ENCODE assay signal across 8 mouse cellular contexts in the genomic region with DNA sequence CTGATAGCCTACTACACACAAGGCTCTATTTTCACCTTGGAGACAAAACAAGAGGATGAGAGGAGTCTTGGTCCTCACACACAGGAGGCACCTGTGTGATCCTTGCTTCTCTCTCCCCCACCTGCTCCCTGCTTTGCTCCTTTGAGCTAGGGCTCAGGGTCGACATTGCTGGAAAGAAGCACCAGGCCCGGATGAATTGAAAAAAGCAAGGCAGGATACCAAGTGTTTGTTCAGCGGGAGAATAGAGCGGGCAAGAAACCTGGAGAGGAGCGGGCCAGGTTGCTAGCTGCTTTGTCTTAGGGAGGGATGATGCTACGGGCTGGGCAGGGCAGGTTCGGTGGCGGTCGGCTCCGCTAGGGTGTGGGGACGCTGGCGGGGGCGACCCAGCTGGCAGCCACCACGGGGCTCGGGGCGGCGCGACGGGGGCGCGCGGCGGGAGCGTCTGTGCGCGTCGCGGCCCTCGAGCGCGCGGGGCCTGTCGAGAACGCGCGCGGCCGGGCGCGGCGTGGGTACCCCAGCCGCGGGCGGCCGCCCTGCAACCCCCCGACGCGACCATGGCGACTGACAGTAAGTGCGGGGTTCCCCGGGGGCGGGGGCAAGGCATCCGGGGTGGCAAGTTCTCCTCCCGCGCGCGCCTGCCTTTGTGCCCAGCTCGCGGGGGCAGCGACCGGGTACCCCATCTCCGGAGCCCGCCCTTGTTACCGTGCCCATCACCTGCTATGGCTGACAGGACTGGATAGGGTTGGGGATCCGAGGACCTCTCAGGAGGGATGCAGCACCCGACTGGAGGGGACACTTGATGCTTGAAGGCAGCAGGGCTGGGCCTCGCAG. TPM values are rescaled to one million over a fixed set of nuclear protein-coding genes. Genes with fewer than 3 reads are reported as not detected.
A peak's percentile ranks its signal among the peaks of the same experiment; 100 is the strongest.
DNase-seq lines count a peak whose midpoint lies in the region; ATAC-seq lines count a peak whose summit lies in the region.

A gene (plus strand): TSS at position 365 of the 831 bp plus-strand sequence.

- H3K9ac ChIP-seq in liver, embryonic 11.5 days (ENCODE audit: low read depth, low read length), result peak within 1 kb of the TSS; percentile 34; the same call in 1 of the 2 replicates
- H3K9ac ChIP-seq in hindbrain, embryonic 16.5 days (ENCODE audit: low read depth, low read length), result peak within 1 kb of the TSS; percentile 79
- 0 out of 2 replicates have a peak within 1 kb of the TSS, but pooled peaks have one; percentile 33 for H3K9ac ChIP-seq in liver, embryonic 13.5 days

- DNase-seq in liver, embryonic 11.5 days (ENCODE audit: low spot score), result no peak
- DNase-seq in liver, result no peak
- DNase-seq in embryo, embryonic 9.5 days (ENCODE audit: extremely low spot score), result peak; percentile 19
- no peak for DNase-seq in liver, embryonic 13.5 days
- DNase-seq in right cerebral cortex, postnatal 4 days, result peak; percentile 71
- no peak for DNase-seq in natural killer cell, adult 2 months (ENCODE audit: low spot score in 2 of 2)
- no peak for DNase-seq in kidney, adult 11 months

- H3K4me2 ChIP-seq in liver, embryonic 11.5 days, result peak within 1 kb of the TSS; percentile 80
- peak within 1 kb of the TSS; percentile 65 for H3K4me2 ChIP-seq in hindbrain, embryonic 16.5 days (ENCODE audit: low read length)
- H3K4me2 ChIP-seq in liver, embryonic 13.5 days, result peak within 1 kb of the TSS; percentile 59

- H3K36me3 ChIP-seq in liver, embryonic 11.5 days (ENCODE audit: control insufficient read depth, insufficient read depth, low read length), result no peaks in the 10 kb centered on the region
- no peaks in the 10 kb centered on the region for H3K36me3 ChIP-seq in hindbrain, embryonic 16.5 days (ENCODE audit: control insufficient read depth, insufficient read depth, low read length)
- H3K36me3 ChIP-seq in liver, embryonic 13.5 days, result no peaks in the 10 kb centered on the region

- H3K4me3 ChIP-seq in liver, embryonic 11.5 days (ENCODE audit: low read depth, low read length), result peak within 1 kb of the TSS; percentile 50
- H3K4me3 ChIP-seq in hindbrain, embryonic 16.5 days (ENCODE audit: low read length), result peak within 1 kb of the TSS; percentile 59
- peak within 1 kb of the TSS; percentile 49 for H3K4me3 ChIP-seq in liver, embryonic 13.5 days (replicated peaks)

- 4% methylated on average over 66 of the region's 67 CpGs for WGBS in liver, embryonic 11.5 days
- 2% methylated on average over 43 of the region's 67 CpGs for WGBS in hindbrain, embryonic 16.5 days
- WGBS in liver, embryonic 13.5 days (ENCODE audit: insufficient replicate concordance), result 3% methylated on average over 57 of the region's 67 CpGs

- H3K27me3 ChIP-seq in liver, embryonic 11.5 days (replicated peaks; ENCODE audit: control insufficient read depth, insufficient read depth, low read length), result peaks cover 38% of the 10 kb centered on the region
- no peaks in the 10 kb centered on the region for H3K27me3 ChIP-seq in hindbrain, embryonic 16.5 days (replicated peaks; ENCODE audit: control insufficient read depth, insufficient read depth, low read length)
- peaks cover 42% of the 10 kb centered on the region for H3K27me3 ChIP-seq in liver, embryonic 13.5 days

- H3K27ac ChIP-seq in liver, embryonic 11.5 days (ENCODE audit: low read depth, low read length), result no peak within 1 kb of the TSS
- peak within 1 kb of the TSS; percentile 79 for H3K27ac ChIP-seq in hindbrain, embryonic 16.5 days (ENCODE audit: low read depth, low read length)
- no peak within 1 kb of the TSS for H3K27ac ChIP-seq in liver, embryonic 13.5 days

- H3K4me1 ChIP-seq in liver, embryonic 11.5 days (replicated peaks; ENCODE audit: control insufficient read depth, insufficient read depth, low read length), result no peaks in the 10 kb centered on the region
- H3K4me1 ChIP-seq in hindbrain, embryonic 16.5 days (ENCODE audit: control insufficient read depth, insufficient read depth, low read depth, low read length), result peaks cover 4% of the 10 kb centered on the region
- H3K4me1 ChIP-seq in liver, embryonic 13.5 days (replicated peaks), result peaks cover 3% of the 10 kb centered on the region; the same call in 1 of the 2 replicates

- H3K9me3 ChIP-seq in liver, embryonic 11.5 days (ENCODE audit: control insufficient read depth, low read length), result no peaks in the 10 kb centered on the region
- no peaks in the 10 kb centered on the region for H3K9me3 ChIP-seq in hindbrain, embryonic 16.5 days (ENCODE audit: control insufficient read depth, low read length)
- H3K9me3 ChIP-seq in liver, embryonic 13.5 days (replicated peaks), result no peaks in the 10 kb centered on the region

- no peak for ATAC-seq in liver, embryonic 11.5 days (replicated peaks; ENCODE audit: low FRiP score)
- ATAC-seq in hindbrain, embryonic 16.5 days, result peak; percentile 81
- no peak for ATAC-seq in liver, embryonic 13.5 days (ENCODE audit: low read depth)

RNA-seq across cellular contexts. Expression of the gene that starts here (rescaled TPM):
- polyA plus RNA-seq in liver, embryonic 11.5 days (2014; fragmentation: Nextera tagmentation; extraction: Ambion mirVana), result 0.27 and 0.53 TPM in 2 replicates
- 76.1 and 81.6 TPM in 2 replicates for polyA plus RNA-seq in hindbrain, embryonic 16.5 days (2015; fragmentation: Nextera tagmentation; extraction: Ambion mirVana)
- polyA plus RNA-seq in liver, embryonic 13.5 days (2015; fragmentation: Nextera tagmentation; extraction: Ambion mirVana), result 0.09 and 0.10 TPM in 2 replicates

Comparison
In these comparisons a context has a peak if more than half of its experiments do, and no peak if none do; other contexts are left out.
1. RNA of the gene that starts here (polyA plus RNA-seq): 76.1 to 81.6 TPM in hindbrain, embryonic 16.5 days; 0.27 to 0.53 TPM in liver, embryonic 11.5 days and 0.09 to 0.10 TPM in liver, embryonic 13.5 days; every median in the first group is over 10 times any median in the second.
2. DNase-seq: peak in embryo, embryonic 9.5 days (single experiment) and right cerebral cortex, postnatal 4 days (single experiment); none in liver, embryonic 11.5 days (single experiment), liver (single experiment), liver, embryonic 13.5 days (single experiment), natural killer cell, adult 2 months (0 of 2) and kidney, adult 11 months (single experiment).
3. Peak in every context shown above with its lines, with median percentiles within 50 percentile points of each other: H3K4me2 ChIP-seq, H3K4me3 ChIP-seq and H3K9ac ChIP-seq.